Mouse (Mus musculus) cortical plate, adult 2 months (tissue): ENCODE results near the gene Dusp27.

Experiments used
- CTCF ChIP-seq: fragments of 200-500 bp; IDR thresholded peaks from 2 replicates; pipeline ENCODE4 v1.5.1; 2011; ENCODE audit warnings: mild to moderate bottlenecking, control low read depth, low read length; ENCODE audit not compliant: insufficient read depth; ENCODE audit errors: extremely low read depth
- POLR2A ChIP-seq: fragments of 200-500 bp; IDR thresholded peaks from 2 replicates; pipeline ENCODE4 v1.6.1; 2011; ENCODE audit warnings: mild to moderate bottlenecking, low read length, control low read depth; ENCODE audit not compliant: insufficient read depth; ENCODE audit errors: extremely low read depth

DNA sequence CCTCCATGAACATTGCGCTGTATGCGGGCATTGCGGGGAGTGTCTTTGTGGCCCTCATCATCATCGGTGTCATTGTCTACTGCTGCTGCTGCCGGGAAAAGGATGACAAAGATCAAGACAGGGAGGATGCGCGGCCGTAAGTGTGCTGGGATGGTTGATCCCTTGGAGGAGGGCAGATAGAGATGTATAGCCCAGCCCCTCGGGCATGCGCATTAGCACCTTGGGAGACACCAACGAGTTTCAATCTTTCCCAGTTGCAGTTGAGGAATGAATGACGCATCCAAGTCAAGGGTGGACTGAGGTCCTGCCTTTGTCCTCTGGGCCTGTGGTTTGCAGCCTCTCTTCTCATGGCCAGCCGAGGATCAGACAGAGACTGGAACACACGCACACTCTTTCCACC, 36.9 kb upstream of the Dusp27 start:
- TF ChIP-seq CTCF, result no peak
- TF ChIP-seq POLR2A, result no peak
